Mouse (Mus musculus) heart, postnatal 14 days (tissue): ENCODE data around the gene Sprr3. TPM values are rescaled to one million over a fixed set of nuclear protein-coding genes. Genes with fewer than 3 reads are reported as not detected.

Experiments
- total RNA-seq, 2 experiments: library from RNA; stranded (reverse); gene quantifications; 2 replicates each; pipeline ENCODE4 v1.2.3; 2021

Sprr3 gene
- total RNA-seq, 2 experiments from 2014 or later = not detected

Other genes with a start within 250 kb of the Sprr3 start
- not detected for gene Sprr2a1, start 242.9 kb downstream of the Sprr3 start, total RNA-seq
- gene Sprr2a2, start 242.8 kb downstream of the Sprr3 start, total RNA-seq = 1 to 10 TPM; 1.4 to 3.0 TPM
- not detected for gene Sprr2a3, start 173.3 kb downstream of the Sprr3 start, total RNA-seq
- gene Sprr2b, start 142.1 kb downstream of the Sprr3 start, total RNA-seq = not detected
- not detected for gene Sprr2d, start 119.6 kb downstream of the Sprr3 start, total RNA-seq
- not detected for gene Sprr2e, start 106.6 kb downstream of the Sprr3 start, total RNA-seq
- gene Sprr2f, start 93.5 kb downstream of the Sprr3 start, total RNA-seq = not detected
- gene Sprr2h, start 73.0 kb downstream of the Sprr3 start, total RNA-seq = not detected
- gene Sprr2i, start 50.7 kb downstream of the Sprr3 start, total RNA-seq = not detected
- gene Sprr2j-ps, start 40.6 kb downstream of the Sprr3 start, total RNA-seq = not detected
- 1 to 10 TPM; 3.1 to 5.0 TPM for gene Gm9774, start 29.3 kb downstream of the Sprr3 start, total RNA-seq
- gene Sprr2k, start 26.1 kb downstream of the Sprr3 start, total RNA-seq = not detected
- gene Sprr1b, start 19.9 kb downstream of the Sprr3 start, total RNA-seq = not detected
- not detected for gene Sprr1a, start 27.2 kb upstream of the Sprr3 start, total RNA-seq
- not detected for gene Sprr4, start 41.8 kb upstream of the Sprr3 start, total RNA-seq
- gene 2310046K23Rik, start 75.8 kb upstream of the Sprr3 start, total RNA-seq = not detected
- gene Ivl, start 115.0 kb upstream of the Sprr3 start, total RNA-seq = not detected
- gene Smcp, start 130.3 kb upstream of the Sprr3 start, total RNA-seq = not detected
- not detected for gene 2210017I01Rik, start 148.8 kb upstream of the Sprr3 start, total RNA-seq
- gene Lce6a, start 162.9 kb upstream of the Sprr3 start, total RNA-seq = not detected
- not detected for gene Lce1a1, start 189.6 kb upstream of the Sprr3 start, total RNA-seq
- not detected for gene Lce1b, start 198.2 kb upstream of the Sprr3 start, total RNA-seq
- gene Lce1a2, start 211.6 kb upstream of the Sprr3 start, total RNA-seq = not detected
- gene Lce1c, start 220.5 kb upstream of the Sprr3 start, total RNA-seq = not detected
- gene Lce1d, start 228.5 kb upstream of the Sprr3 start, total RNA-seq = not detected